Mouse (Mus musculus): ENCODE results near the gene Lrpprc. TPM values are rescaled to one million over a fixed set of nuclear protein-coding genes. Genes with fewer than 3 reads are reported as not detected.

The Lrpprc gene
- total RNA-seq, 1 experiment = 92.0 TPM

DNA sequence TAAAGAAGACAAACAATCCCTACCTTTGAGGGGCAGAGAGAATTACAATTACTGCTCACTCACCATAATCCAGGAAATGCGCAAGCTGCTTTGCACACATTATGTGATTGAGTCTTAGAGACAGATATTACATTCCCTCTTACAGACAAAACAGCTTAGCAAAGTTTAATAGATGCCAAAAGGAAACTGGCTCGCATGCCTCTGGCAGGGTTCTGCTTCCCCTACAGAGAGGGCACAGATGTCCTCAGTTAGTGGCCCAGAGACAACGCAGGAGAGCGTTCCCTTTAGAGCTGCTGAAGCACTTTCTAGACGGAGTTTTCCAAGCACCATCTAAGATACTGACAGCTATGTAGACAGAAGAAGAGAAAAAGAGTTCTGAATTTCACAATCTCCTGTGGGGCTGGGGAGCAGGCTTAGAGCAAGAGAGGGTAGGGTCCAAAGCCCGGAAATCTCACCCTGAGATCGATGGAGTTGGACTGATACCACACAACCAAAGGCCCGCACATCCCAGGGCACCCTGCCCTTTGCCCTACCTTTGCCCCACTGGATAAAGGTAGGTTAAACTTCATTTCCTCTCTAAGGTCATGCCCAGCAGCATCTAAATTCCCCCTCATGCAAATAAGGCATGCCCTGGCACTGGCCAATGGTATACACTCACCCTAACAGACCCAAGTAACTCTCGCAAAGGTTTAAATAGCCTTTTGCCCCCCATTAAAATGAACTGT lies 52.4 kb downstream of the Lrpprc start:
- H3K27ac ChIP-seq (ENCODE audit: insufficient read depth, low read depth, low read length, poor library complexity, severe bottlenecking) = no peak overlapping the region
- DNase-seq (ENCODE audit: low read depth, low spot score) = no peak

GRCm38 (mm10) chr17:84736719-84737118 lies 53.9 kb downstream of the Lrpprc start:
- no peak overlapping the region for H3K27ac ChIP-seq (ENCODE audit: insufficient read depth, low read depth, low read length, poor library complexity, severe bottlenecking)
- peak; percentile 55 for DNase-seq (ENCODE audit: low read depth, low spot score)

More for the DNA sequence above, 52.4 kb downstream of the Lrpprc start:
- H3K4me3 ChIP-seq (ENCODE audit: insufficient read depth in 1 of 2, low read depth in 1 of 2, low read length in 2 of 2, poor library complexity in 1 of 2, severe bottlenecking in 1 of 2) = no peak overlapping the region
- in situ Hi-C loops (cut with MboI; ENCODE audit: low sequenced_read_pairs in 2 of 2, unreplicated experiment in 2 of 2) = no loop called here
- no peak overlapping the region for H3K9ac ChIP-seq (ENCODE audit: insufficient read depth, low read depth, low read length, poor library complexity, severe bottlenecking)
- TF ChIP-seq HCFC1 (IDR thresholded peaks at IDR 0.05; ENCODE audit: borderline replicate concordance, insufficient read depth, low read length) (no peak), CHD2 (IDR thresholded peaks at IDR 0.05; ENCODE audit: low read depth, low read length) (no peak), MAFK (IDR thresholded peaks at IDR 0.05; ENCODE audit: insufficient read depth, low read depth, low read length) (no peak), ZC3H11A (IDR thresholded peaks at IDR 0.05; ENCODE audit: borderline replicate concordance, low read depth, low read length) (no peak), ZNF384 (IDR thresholded peaks at IDR 0.05; ENCODE audit: low read depth, low read length) (no peak)
- H3K4me1 ChIP-seq (ENCODE audit: control insufficient read depth in 2 of 2, insufficient read depth in 2 of 2, low read length in 2 of 2, poor library complexity in 1 of 2) = 0 out of 4 replicates have a peak, but pooled peaks cover 0 to 1% of the 10 kb centered on the region in 2 experiments
- no peaks in the 10 kb centered on the region for H3K9me3 ChIP-seq (ENCODE audit: control insufficient read depth, insufficient read depth, low read depth, low read length)
- peaks cover 12% of the 10 kb centered on the region for H3K36me3 ChIP-seq (ENCODE audit: control insufficient read depth, insufficient read depth, low read length, poor library complexity, severe bottlenecking)

DNA sequence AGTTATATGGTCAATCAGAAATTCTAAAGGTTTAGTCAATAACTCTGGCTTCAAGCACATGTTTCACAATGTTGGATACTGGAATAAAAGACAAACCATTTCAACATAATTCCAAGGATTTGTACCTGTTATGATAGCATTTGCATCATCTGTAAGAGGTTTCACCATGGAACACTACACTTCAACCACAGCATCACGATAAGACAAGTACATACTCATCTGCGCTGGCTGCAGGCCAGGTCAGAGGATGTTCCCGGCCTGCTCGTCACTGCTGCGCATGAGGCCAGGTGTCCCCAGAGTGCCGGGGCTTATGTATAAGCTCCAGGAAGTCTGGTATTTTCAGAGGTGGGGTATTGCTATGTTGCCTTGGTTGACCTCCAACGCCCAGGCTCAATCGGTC lies 58.0 kb downstream of the Lrpprc start:
- TF ChIP-seq MAFK (IDR thresholded peaks at IDR 0.05; ENCODE audit: insufficient read depth, low read depth, low read length) (no peak), ZNF384 (IDR thresholded peaks at IDR 0.05; ENCODE audit: low read depth, low read length) (no peak), HCFC1 (IDR thresholded peaks at IDR 0.05; ENCODE audit: borderline replicate concordance, insufficient read depth, low read length) (no peak), ZC3H11A (IDR thresholded peaks at IDR 0.05; ENCODE audit: borderline replicate concordance, low read depth, low read length) (no peak), CHD2 (IDR thresholded peaks at IDR 0.05; ENCODE audit: low read depth, low read length) (no peak)
- Histone ChIP-seq H3K27ac (ENCODE audit: insufficient read depth, low read depth, low read length, poor library complexity, severe bottlenecking) (no peak overlapping the region), H3K36me3 (ENCODE audit: control insufficient read depth, insufficient read depth, low read length, poor library complexity, severe bottlenecking) (peaks cover 21% of the 10 kb centered on the region), H3K4me1 (ENCODE audit: control insufficient read depth in 2 of 2, insufficient read depth in 2 of 2, low read length in 2 of 2, poor library complexity in 1 of 2) (no peaks in the 10 kb centered on the region), H3K4me3 (ENCODE audit: insufficient read depth in 1 of 2, low read depth in 1 of 2, low read length in 2 of 2, poor library complexity in 1 of 2, severe bottlenecking in 1 of 2) (no peak overlapping the region), H3K9me3 (ENCODE audit: control insufficient read depth, insufficient read depth, low read depth, low read length) (no peaks in the 10 kb centered on the region), H3K9ac (ENCODE audit: insufficient read depth, low read depth, low read length, poor library complexity, severe bottlenecking) (no peak overlapping the region)
- in situ Hi-C loops (cut with MboI; ENCODE audit: low sequenced_read_pairs in 2 of 2, unreplicated experiment in 2 of 2) = no loop called here
- no peak for DNase-seq (ENCODE audit: low read depth, low spot score)

More at GRCm38 (mm10) chr17:84736719-84737118, 53.9 kb downstream of the Lrpprc start:
- H3K4me3 ChIP-seq (ENCODE audit: insufficient read depth in 1 of 2, low read depth in 1 of 2, low read length in 2 of 2, poor library complexity in 1 of 2, severe bottlenecking in 1 of 2) = no peak overlapping the region
- no peaks in the 10 kb centered on the region for H3K4me1 ChIP-seq (ENCODE audit: control insufficient read depth in 2 of 2, insufficient read depth in 2 of 2, low read length in 2 of 2, poor library complexity in 1 of 2)
- TF ChIP-seq HCFC1 (IDR thresholded peaks at IDR 0.05; ENCODE audit: borderline replicate concordance, insufficient read depth, low read length) (no peak), ZNF384 (IDR thresholded peaks at IDR 0.05; ENCODE audit: low read depth, low read length) (no peak), ZC3H11A (IDR thresholded peaks at IDR 0.05; ENCODE audit: borderline replicate concordance, low read depth, low read length) (no peak), MAFK (IDR thresholded peaks at IDR 0.05; ENCODE audit: insufficient read depth, low read depth, low read length) (no peak), CHD2 (IDR thresholded peaks at IDR 0.05; ENCODE audit: low read depth, low read length) (no peak)
- no peaks in the 10 kb centered on the region for H3K9me3 ChIP-seq (ENCODE audit: control insufficient read depth, insufficient read depth, low read depth, low read length)
- H3K36me3 ChIP-seq (ENCODE audit: control insufficient read depth, insufficient read depth, low read length, poor library complexity, severe bottlenecking) = peaks cover 15% of the 10 kb centered on the region
- in situ Hi-C loops (cut with MboI; ENCODE audit: low sequenced_read_pairs in 2 of 2, unreplicated experiment in 2 of 2) = no loop called here
- H3K9ac ChIP-seq (ENCODE audit: insufficient read depth, low read depth, low read length, poor library complexity, severe bottlenecking) = no peak overlapping the region

DNA sequence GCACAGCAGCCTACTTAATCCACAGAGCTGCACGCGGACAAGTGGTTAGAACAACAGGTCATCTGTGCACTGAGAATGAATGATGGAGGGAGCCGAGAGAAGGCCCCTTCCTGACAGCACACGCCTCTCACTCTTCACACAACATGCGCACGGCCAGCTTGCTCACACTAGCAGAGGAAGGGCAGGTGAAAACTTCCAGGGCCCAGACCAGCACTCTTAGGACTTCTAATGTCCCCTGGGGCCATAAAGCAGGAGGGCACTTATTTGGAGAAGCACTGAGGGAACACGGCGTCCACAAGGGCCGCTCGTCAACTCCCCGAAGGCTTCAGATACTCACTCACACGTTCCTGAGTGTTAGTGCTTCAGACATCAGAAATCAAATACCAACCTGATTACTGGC lies 59.2 kb downstream of the Lrpprc start:
- Histone ChIP-seq H3K9ac (ENCODE audit: insufficient read depth, low read depth, low read length, poor library complexity, severe bottlenecking) (no peak overlapping the region), H3K36me3 (ENCODE audit: control insufficient read depth, insufficient read depth, low read length, poor library complexity, severe bottlenecking) (peaks cover 22% of the 10 kb centered on the region), H3K4me3 (ENCODE audit: insufficient read depth in 1 of 2, low read depth in 1 of 2, low read length in 2 of 2, poor library complexity in 1 of 2, severe bottlenecking in 1 of 2) (no peak overlapping the region), H3K4me1 (ENCODE audit: control insufficient read depth in 2 of 2, insufficient read depth in 2 of 2, low read length in 2 of 2, poor library complexity in 1 of 2) (no peaks in the 10 kb centered on the region), H3K27ac (ENCODE audit: insufficient read depth, low read depth, low read length, poor library complexity, severe bottlenecking) (no peak overlapping the region), H3K9me3 (ENCODE audit: control insufficient read depth, insufficient read depth, low read depth, low read length) (no peaks in the 10 kb centered on the region)
- TF ChIP-seq HCFC1 (IDR thresholded peaks at IDR 0.05; ENCODE audit: borderline replicate concordance, insufficient read depth, low read length) (no peak), CHD2 (IDR thresholded peaks at IDR 0.05; ENCODE audit: low read depth, low read length) (no peak), MAFK (IDR thresholded peaks at IDR 0.05; ENCODE audit: insufficient read depth, low read depth, low read length) (no peak), ZNF384 (IDR thresholded peaks at IDR 0.05; ENCODE audit: low read depth, low read length) (no peak)
- no peak for DNase-seq (ENCODE audit: low read depth, low spot score)
- in situ Hi-C loops (cut with MboI; ENCODE audit: low sequenced_read_pairs in 2 of 2, unreplicated experiment in 2 of 2) = no loop called here

Data from ES-E14 (cell line).